Mouse (Mus musculus) cerebellum, adult 11 months (tissue): ENCODE measurements around the gene Tmem273.

Experiments used
- DNase-seq: peaks from one replicate; pipeline ENCODE4 v3.0.0; 2022

Tmem273 gene

GRCm38 (mm10) chr14:32814961-32815360 lies 29.2 kb downstream of the Tmem273 start:
- no peak for DNase-seq

DNA sequence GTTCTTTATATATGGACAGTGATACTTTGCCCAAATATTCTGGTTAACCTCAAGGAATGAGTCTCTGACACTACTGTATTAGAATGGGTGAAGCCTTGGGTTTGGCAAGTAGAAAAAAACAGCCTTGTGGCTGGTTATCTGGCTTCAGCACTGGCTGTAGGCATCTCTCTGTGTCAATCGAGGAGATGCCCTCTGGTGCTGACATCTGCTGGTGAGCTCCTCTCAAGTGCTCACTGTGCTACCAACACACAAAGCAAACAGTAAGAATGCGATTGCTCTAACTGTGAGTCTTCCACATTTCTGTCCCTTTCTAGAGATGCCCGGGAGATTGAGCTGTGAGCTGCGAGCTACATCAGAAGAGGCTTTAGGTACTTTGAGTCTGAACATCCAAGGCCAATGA lies 30.8 kb downstream of the Tmem273 start:
- no peak for DNase-seq

- no peak for DNase-seq
Measured at GRCm38 (mm10) chr14:32817258-32817657, 31.5 kb downstream of the Tmem273 start.

GRCm38 (mm10) chr14:32819297-32819696 lies 33.5 kb downstream of the Tmem273 start:
- DNase-seq, result no peak

DNA sequence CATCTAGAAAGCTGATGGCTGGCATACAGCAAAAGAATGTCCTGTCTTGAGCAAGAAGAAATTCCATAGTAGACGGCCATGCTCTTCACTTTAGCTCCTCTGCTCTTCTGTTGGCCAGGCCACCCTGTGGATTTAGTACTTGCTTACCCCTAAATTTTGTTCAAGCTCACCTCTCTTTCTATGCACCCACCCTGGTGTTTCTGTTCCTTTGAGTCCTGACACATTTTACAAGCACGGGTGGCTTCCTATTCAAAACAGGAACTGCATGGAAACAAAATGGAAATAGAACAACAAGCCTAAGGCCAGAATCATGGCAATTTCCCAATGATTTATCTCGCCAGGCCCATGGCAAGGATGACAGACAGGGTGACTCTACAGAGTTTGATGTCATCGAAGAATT lies 37.0 kb downstream of the Tmem273 start:
- no peak for DNase-seq

DNA sequence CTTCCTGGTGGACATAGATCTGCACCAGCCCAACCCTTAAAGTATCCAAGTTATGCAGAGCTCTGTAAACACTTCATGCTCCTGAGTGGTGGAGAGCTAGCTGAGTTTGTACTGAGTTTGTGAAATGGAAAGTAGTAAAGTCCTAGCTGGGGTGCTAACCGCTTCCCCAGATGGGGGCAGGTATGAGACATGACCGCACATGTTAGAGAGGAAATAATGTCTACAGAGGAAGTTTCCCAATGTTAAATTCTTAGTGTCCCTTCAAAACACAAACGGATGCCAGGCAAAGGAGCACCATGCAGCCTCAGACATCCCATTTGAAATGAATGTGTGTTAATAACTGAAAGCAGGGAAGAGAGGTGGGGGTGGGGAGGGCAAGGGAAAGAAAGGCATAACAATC lies 38.1 kb downstream of the Tmem273 start:
- no peak for DNase-seq

GRCm38 (mm10) chr14:32824267-32825150 lies 38.7 kb downstream of the Tmem273 start:
- DNase-seq, result no peak

DNA sequence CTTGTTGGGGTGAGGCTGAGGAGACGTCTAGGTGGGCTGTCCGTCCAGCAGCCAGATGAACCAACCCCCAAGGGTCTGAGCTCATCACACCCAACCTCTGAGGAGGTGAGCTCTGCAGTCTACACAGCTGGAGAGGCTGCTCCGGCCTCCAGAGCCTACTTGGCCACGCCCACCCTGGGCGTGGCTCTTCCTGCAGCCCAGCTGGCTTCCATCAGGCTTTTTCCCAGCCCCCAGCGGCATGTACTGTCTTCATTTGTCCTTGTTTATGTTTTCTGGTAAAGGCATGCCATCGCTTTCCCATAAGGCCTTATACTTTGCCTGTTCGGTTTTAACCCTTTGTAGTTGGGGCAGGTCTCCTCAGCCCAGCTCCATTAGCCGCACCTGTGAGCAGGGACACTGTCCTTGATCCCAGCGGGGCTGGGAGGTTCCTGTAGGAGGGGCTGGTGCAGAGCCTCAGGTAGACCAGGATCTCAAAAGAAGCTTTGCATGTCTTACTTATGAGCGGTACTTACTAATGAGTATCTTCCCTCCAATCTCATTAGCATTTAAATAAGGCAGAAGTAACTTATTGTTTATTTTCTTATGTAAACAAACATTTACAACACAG lies 39.8 kb downstream of the Tmem273 start:
- no peak for DNase-seq

- DNase-seq, result no peak
Measured at GRCm38 (mm10) chr14:32827165-32827564, 41.4 kb downstream of the Tmem273 start.

- no peak for DNase-seq
Measured at GRCm38 (mm10) chr14:32827994-32828650, 42.4 kb downstream of the Tmem273 start.

- DNase-seq, result no peak
Measured at GRCm38 (mm10) chr14:32833847-32834246, 48.1 kb downstream of the Tmem273 start, which contains the start of gene Fam170b. Gene Fam170b, plus strand, starts transcription at chr14:32833962.

GRCm38 (mm10) chr14:32835181-32835580 lies 49.4 kb downstream of the Tmem273 start:
- DNase-seq, result no peak

DNA sequence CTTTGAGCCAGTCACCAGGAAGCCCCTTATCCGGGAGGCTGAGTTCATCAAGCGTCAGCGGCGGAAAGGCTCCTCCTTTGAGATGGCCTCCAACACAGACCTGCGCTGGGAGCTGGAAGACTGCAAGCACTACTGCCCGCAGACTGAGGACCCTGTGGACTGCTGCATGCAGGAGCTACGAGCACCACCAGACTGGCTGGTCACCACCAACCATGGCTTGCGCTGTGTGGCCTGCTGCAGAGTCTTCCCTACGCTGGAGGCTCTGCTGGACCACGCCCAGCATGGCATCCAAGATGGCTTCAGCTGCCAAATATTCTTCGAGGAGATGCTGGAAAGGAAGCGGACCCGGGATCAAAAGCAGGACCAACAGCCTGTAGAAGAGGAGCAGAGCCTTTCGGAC lies 49.8 kb downstream of the Tmem273 start:
- DNase-seq, result no peak

DNA sequence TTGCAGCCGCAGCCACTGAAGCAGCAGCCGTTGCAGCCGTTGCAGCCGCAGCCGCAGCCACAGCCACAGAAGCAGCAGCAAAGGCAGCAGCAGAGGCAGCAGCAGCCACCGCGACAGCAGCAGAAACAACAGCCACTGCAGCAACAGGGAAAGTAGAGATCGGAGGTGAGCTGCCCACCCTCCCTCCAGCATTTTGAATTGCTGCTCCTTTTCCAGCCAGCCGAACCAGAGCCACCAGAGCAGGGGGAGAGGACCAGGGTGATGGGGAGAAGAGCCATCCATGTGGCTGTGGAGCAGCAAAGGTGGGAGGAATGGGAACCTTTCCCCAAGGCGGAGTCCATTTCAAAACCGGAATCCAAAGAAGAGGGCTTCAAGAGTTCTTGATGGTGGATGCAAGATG lies 50.4 kb downstream of the Tmem273 start:
- DNase-seq, result no peak

GRCm38 (mm10) chr14:32842052-32842451 lies 56.3 kb downstream of the Tmem273 start:
- no peak for DNase-seq

DNA sequence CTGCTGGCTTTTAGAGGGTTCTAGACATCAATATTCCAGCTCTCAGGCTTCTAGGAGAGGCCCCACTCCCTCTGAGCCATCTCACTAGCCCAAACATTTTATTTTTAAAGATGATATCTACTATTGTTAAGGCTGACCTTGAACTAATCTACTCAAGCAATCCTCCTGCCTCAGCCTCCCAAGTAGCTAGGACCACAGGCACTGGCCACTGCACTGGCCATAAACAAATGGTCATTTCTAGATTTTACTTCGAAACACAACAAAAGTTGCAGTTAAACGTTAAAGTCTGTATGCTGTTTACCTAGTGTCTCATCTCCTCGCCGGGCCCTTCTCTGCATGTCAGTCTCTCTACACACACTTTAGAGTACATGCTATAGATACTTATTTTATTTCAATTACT lies 68.3 kb downstream of the Tmem273 start:
- DNase-seq, result no peak

GRCm38 (mm10) chr14:32856246-32856645 lies 70.5 kb downstream of the Tmem273 start:
- DNase-seq, result no peak

GRCm38 (mm10) chr14:32856681-32857328 lies 71.0 kb downstream of the Tmem273 start, which contains the start of gene Vstm4:
Gene Vstm4, plus strand, starts transcription at chr14:32856756.
- DNase-seq, result peak; percentile 6

- no peak for DNase-seq
Measured at GRCm38 (mm10) chr14:32858361-32858760, 72.6 kb downstream of the Tmem273 start.

DNA sequence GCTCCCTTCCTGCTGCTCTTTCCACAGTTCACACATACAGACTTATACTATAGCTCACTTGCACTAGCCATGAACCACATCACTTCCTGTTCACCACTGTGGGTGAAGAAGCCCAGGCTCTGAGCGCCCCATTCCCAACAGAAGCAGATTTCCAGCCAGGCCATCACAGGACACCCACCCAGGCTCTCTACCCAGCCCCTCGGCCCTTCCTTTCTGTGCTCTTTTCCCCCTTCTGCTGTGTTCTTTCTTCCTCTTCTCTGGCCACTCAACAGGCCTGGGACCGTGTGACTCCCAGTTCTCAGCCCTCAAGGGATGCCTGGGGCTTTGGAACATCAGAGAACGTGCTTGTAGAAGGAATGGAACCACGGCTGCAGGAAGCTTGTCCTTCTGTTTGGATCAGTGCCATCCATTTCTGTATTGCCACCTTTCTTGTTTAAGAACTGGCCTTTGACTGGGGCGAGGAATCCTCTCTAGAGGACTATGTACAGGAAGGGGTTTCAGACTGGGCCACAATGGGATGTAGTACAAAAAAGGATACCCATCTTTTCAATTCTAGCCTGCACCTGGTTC lies 73.3 kb downstream of the Tmem273 start:
- DNase-seq, result no peak

DNA sequence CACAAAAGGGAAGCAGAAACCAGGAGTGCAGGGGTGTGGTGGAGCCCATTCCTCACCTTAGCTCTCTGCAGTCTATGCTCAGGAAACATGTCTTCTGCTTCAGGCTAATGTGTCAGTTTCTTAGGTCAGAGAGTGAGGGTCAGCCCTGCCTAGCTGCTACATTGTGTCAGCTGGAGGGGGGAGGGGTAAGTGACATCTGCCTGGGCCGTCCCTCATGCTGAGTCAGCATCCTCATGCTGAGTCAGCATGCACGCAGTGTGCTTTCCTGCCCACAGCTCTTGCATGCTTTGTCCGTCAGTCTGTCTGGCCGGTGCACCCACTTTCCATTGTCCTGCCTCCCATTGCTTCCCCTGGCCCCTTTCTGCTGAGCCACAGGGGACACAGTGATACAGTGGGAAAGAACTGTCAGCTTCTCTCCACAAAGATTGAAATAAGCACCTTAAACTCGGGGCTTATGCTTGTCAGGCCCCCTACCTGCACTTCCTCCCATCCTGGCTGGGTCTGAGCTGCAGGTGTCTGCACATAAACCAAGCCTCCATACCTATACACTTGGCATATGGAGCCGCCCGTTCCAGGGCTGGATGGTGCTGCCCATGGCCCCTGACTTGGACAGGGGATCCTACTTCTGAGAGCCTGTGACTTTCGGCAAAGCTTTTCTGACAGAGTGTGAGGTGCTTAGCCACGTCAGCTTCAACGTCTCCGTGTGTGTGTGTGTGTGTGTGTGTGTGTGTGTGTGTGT lies 74.2 kb downstream of the Tmem273 start:
- no peak for DNase-seq

GRCm38 (mm10) chr14:32861149-32861581 lies 75.4 kb downstream of the Tmem273 start:
- DNase-seq, result no peak
